Mouse (Mus musculus) adipocyte (in vitro differentiated cells): ENCODE measurements at regions not wholly inside any gene's neighbourhood (a gene's known extent, or its start where the extent isn't known, plus 50 kb on each side); places are given as distances from the start of the nearest gene placed in this dataset.
"Not testable (repeated sequence)": the region's sequence is repeated elsewhere in the genome, so short reads cannot be mapped to it uniquely, and the experiment has no call there.

ENCODE experiments used
- DNase-seq: peaks from one replicate; pipeline ENCODE4 v3.0.0-alpha.2; 2016; ENCODE audit warnings: low spot score

GRCm38 (mm10) chr3:21149618-21150017 lies 782.6 kb upstream of the Agtr1b start:
- no peak for DNase-seq

- DNase-seq: no peak
These were observed 762.0 kb upstream of the Agtr1b start for GRCm38 (mm10) chr3:21128821-21129504.

DNA sequence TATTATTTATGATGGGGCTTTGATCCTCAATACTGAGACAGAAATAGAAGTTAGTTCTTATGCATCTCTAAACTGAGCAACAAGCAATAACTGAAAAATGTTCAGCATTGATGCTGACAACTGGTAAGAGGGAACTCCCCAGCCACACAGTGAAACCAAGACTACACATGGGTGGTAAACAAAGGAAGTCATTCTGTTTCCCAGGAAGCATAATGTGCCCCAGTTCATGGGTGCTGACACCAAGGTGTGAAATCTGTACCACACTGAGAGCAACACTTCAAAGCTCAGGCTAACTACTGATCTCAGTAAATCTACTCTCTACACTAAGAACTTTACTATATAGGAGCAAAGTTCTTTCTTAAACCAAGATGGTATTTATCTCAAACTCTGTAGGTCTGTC lies 759.2 kb upstream of the Agtr1b start:
- DNase-seq: no peak

- no peak for DNase-seq
These were observed 751.4 kb upstream of the Agtr1b start for GRCm38 (mm10) chr3:21118164-21118902.

DNA sequence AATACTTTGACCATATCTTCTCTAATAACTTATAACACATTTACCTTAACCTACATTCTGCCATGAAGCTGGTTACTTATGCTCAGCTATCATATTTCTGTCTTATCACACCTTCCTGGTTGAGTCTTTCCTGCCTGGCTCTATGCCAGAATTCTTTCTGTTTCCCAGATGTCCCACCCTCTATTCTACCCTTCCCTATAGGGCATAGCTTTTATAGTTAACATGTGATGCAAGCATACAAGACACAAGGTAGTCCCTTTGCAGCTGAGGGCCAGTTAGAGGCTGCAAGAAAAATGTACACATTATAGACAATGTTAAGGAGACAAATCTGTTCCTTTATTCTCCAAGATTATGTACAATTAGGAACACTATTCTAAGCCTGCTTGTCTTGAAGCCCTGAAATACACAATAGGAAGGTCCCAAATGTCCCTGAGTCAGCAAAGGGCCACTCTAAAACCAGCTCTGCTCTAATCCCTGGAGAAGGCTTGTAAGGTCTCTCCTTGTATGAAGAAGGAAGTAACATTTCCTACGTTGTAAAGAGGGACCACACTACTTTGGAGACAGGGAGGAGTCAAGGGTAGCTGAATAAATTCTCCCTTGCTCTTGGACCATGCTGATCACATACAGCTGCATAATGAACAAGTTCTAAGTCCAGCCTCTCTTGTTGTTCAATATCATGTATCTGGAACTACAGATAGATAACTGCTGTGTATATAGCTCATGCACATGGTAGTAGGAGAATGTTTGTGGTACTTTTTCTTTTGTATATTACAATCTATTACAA lies 745.0 kb upstream of the Agtr1b start:
- DNase-seq: no peak

GRCm38 (mm10) chr3:21090206-21090605 lies 723.2 kb upstream of the Agtr1b start:
- no peak for DNase-seq

GRCm38 (mm10) chr3:21086426-21086825 lies 719.4 kb upstream of the Agtr1b start:
- DNase-seq: no peak

DNA sequence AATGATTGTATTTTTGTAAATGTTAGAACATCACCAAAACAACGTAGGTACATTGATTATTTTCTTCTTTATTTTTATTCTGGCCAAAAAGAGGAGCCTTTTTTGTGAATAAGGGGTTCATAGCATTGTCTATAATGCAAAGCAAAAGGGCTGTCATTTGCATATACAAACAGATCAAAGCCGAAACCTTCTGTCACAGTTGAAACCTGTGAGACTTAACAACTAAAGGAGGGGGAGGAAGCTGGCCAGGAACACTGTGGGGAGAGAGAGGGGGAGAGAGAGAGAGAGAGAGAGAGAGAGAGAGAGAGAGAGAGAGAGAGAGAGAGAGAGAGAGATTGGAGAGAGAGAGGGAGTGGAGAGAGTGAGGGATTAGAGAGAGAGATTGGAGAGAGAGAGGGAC lies 710.6 kb upstream of the Agtr1b start:
- no peak for DNase-seq

- DNase-seq: not testable (repeated sequence)
These were observed 686.4 kb upstream of the Agtr1b start for GRCm38 (mm10) chr3:21053337-21053736.

GRCm38 (mm10) chr3:21049365-21049764 lies 682.4 kb upstream of the Agtr1b start:
- DNase-seq: not testable (repeated sequence)

- peak; percentile 0 for DNase-seq
These were observed 679.0 kb upstream of the Agtr1b start for GRCm38 (mm10) chr3:21045981-21046380.

DNA sequence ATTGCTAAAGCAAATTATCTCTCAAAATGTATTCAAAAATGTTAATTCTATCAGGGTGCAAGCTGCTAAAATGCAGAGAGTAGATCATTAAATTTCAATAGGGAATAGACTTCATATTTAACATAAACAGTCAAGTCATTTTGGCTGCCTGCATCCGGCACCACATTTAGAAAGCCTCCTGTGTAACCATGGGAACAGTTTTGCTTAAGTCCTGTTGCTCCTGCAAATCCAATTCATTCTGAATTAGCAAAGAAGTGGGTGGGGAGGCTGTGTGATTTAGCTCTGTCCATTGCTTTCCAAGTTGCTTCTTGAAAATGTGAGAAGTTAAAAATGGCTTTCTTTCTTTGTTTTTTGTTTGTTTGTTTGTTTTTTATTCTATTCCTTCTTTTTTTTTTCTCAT lies 658.9 kb upstream of the Agtr1b start:
- DNase-seq: no peak

- no peak for DNase-seq
These were observed 654.0 kb upstream of the Agtr1b start for GRCm38 (mm10) chr3:21020946-21021345.

DNA sequence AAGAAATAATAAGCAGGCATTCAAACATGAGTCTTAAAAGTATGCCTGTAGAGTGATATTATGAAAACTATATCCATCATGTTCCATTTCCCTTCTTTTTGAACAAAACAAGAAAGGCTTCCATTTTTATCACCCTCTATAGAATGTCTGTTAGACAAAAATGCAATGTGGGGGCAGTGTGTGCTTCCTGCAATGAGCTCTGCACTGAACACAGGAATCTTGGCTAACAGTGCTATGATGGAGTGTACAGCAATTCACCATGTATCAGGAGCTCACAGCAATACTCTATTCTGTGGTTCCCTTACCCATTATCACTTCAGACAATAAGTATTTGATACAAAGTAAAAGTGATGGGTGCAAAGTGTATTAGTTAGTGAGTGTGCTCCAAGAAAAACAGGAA lies 653.3 kb upstream of the Agtr1b start:
- no peak for DNase-seq

DNA sequence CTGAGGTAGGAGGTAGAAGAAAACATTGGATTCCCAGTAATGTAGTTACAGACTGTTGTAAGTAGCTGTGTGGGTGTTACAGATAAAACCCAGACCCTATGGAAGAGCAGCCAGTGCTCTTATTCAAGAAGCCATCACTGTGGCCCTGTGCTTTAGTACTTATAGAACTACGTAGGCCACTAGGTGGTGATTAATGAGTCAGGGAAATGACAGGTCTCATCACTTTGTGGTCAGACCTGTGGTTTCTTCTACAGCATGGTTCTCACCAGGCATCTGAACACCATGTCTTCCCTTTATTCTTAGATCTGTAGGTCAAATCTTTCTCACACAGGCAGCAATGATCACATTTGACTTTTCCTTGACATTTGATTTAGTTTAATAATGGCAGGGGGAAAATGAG lies 642.7 kb upstream of the Agtr1b start:
- no peak for DNase-seq

GRCm38 (mm10) chr3:20998295-20998694 lies 631.3 kb upstream of the Agtr1b start:
- no peak for DNase-seq

DNA sequence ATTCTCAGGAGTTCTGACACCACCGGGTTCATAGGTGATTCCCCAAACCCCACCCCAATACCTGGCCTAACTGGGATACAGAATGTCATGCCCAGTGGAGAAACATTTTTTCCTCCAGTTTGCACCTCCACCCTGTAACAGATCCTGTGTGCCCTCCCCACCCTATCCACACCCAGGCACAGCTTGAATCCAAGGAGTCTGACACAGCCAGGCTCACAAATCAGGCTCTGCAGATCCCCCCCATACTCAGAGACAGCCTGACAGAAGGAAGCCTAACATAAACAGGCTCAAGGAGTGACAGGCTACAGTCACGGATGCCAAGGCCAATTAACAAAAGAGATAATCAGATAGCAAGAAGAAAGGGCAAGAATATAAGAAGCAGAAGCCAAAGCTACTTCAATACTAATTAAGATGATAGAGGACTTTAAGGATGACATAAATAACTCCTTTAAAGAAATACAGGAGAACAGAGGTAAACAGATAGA lies 622.6 kb upstream of the Agtr1b start:
- no peak for DNase-seq

DNA sequence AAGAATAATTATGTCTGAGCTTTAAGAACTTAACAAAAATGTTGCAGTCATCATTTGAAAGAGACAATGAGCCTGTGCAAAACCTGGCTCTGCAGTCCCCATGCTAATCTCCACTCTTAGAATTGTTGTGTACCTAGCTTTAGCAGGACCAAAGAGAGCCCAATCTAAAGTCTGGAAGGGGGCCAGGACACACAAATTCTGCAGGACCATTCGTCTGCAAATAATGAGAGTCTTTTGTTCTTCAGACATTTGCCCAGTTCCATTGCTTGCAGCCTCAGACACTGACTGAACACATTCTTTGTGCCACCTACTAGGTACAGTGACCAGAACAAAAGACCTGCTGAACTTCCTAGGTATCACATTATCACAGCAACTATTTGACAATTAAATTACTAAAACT lies 620.0 kb upstream of the Agtr1b start:
- no peak for DNase-seq

GRCm38 (mm10) chr3:20986377-20986727 lies 619.4 kb upstream of the Agtr1b start:
- no peak for DNase-seq

DNA sequence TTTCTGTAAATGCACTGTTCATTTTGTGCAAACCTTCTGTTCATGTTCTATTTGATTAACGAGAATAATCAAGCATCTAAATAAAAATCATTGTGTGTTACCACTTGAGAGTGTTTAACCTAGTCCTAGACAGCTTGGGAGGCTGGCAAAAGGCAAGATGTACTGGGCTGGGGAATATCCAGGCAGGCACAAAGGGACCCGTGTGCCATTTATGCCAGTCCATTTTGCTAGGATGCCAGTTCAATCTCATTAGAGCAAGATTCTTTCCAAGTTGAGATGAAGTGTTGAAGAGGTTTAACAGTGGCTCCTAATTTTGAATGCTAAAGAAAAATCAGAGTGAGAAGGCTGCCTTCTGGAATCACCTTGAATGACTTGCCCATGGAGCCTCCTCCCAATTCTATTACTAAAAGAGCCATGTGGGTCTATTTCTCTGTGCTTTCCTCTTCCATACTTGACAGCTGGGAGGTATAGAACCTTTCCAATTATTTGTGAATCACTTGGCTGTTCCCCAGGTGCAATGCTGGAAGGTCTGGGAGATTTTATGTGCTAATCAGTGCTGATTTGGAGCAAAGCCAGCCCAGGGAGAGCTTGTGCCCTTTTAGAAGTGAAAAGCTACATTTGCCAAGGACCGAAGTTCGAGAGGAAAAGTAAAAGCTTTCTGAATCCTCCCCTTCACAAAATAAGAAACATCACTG lies 618.9 kb upstream of the Agtr1b start:
- no peak for DNase-seq

GRCm38 (mm10) chr3:20984146-20984545 lies 617.2 kb upstream of the Agtr1b start:
- DNase-seq: no peak

DNA sequence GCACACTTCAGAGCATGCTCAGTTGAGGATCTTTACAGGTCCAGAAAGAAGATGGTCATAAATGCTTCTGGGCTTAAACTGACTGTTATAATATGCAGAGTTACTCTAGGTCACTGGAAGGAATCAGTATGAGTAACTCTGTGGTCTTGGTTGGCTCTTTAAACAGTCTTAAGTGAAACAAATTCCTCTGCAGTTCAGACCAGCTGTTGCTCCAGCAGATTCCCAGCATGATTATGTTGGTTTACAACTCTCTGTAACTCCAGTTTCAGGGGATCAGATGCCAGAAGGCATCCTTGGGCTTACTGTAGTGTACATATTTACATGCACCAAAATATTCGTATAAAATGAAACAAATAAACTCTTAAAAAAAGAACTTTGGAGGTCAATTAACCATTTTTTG lies 606.1 kb upstream of the Agtr1b start:
- DNase-seq: no peak
